Mouse (Mus musculus) cerebellum, adult 2 months (tissue): Measurements from ENCODE around the gene Ddx41.

ENCODE experiments used
- CTCF ChIP-seq: fragments of 200-500 bp; IDR thresholded peaks from 2 replicates; pipeline ENCODE4 v1.5.1; 2011; ENCODE audit warnings: low read depth, mild to moderate bottlenecking, control low read depth, low read length, moderate library complexity, borderline replicate concordance; ENCODE audit not compliant: insufficient read depth
- POLR2A ChIP-seq: fragments of 200-500 bp; IDR thresholded peaks from 2 replicates; pipeline ENCODE4 v1.6.1; 2011; ENCODE audit warnings: low read length, control low read depth, borderline replicate concordance; ENCODE audit not compliant: insufficient read depth

DNA sequence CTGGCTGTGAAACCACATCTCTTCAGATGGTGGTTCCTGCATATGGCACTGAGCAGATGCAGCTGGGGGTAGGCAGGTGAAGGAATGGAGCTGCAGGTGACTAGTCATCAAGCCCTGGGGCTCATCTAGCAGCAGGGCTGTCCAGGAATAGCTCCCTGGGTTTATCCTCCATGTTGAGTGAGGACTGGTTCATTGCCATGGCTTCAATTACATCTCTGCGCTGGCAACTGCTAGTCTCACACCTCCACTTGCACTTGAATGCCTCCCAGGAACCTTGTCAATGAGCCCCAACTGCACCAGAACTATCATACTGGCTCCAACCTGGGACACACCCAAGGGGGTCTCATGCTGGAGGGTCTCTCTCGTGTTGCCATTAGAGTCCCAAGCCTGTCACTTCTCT is 11.5 kb upstream of the Ddx41 start:
- TF ChIP-seq POLR2A (no peak), CTCF (no peak)
